Mouse (Mus musculus): ENCODE results near the gene Usp29. TPM values are rescaled to one million over a fixed set of nuclear protein-coding genes. Genes with fewer than 3 reads are reported as not detected.
"Not testable (repeated sequence)": the region's sequence is repeated elsewhere in the genome, so short reads cannot be mapped to it uniquely, and the experiment has no call there.

Usp29 gene
- polyA plus RNA-seq, 1 experiment from 2014 or later, result 42.4 TPM

DNA sequence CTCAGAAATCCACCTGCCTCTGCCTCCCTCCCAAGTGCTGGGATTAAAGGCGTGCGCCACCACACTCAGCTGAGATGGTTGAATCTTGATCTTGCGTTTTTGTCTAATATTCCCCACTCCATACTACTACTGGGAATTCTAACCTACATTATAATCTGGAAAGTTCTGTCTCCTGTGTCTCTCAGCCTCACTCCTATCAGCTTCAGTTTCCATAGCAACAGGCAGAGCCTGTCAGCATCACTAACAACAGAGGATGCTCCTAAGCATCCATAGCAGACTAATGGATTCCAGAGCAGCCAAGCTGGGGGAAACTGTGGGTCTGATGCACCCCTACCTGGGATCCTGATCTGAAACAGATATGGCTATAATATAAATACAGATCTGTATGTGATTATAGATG, 193.1 kb downstream of the Usp29 start:
- H3K36me3 ChIP-seq (replicated peaks), result no peaks in the 10 kb centered on the region
- H3K4me3 ChIP-seq, result no peak overlapping the region
- H3K4me1 ChIP-seq, result peaks cover 36% of the 10 kb centered on the region
- no peak overlapping the region for H3K4me2 ChIP-seq
- 76% methylated on average over 3 of the region's 3 CpGs for WGBS
- H3K9ac ChIP-seq, result no peak overlapping the region
- H3K9me3 ChIP-seq, result no peaks in the 10 kb centered on the region
- ATAC-seq (replicated peaks), result peak; percentile 65
- no peaks in the 10 kb centered on the region for H3K27me3 ChIP-seq (replicated peaks)
- H3K27ac ChIP-seq, result peak overlapping the region; percentile 59

DNA sequence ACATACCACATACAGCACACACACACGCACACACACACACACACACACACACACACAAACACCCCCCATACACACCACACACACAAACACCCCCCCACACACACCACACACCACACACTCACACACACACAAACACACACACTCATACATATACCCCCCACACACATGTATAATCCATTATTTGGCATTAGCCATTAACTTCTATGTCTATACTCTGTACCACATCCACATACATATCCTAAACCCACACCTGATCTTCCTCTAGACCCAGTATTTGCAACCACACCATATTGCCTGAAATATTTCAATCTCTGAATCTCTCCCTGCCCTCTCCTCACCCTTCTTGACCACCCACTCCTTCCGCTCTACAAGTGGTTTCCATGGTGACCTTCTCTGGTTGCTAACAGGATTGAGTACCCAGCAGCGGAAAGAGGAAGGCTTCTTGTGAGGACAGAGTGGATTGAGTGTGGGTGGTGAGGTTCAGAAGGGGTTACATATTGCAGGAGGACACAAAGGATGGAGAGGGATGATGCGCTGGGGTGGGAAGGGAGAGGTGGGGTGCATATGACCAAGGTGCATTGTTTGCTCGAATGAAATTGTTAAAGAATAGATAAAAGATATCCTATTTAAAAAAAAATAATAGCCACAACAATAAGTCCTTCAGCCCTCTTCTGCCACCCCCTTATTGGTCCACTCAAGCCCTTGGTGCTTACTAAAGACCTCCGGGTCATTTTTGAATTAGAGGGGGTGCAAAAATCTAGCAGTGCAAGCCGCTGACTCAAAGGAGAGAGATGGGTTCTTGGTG, 195.8 kb downstream of the Usp29 start:
- peak; percentile 57 for ATAC-seq (replicated peaks)
- Histone ChIP-seq H3K27ac (peak overlapping the region; percentile 70), H3K4me1 (peaks cover 21% of the 10 kb centered on the region), H3K9ac (peak overlapping the region; percentile 14; the same call in 1 of the 2 replicates), H3K27me3 (replicated peaks) (no peaks in the 10 kb centered on the region), H3K4me3 (no peak overlapping the region), H3K36me3 (replicated peaks) (no peaks in the 10 kb centered on the region), H3K4me2 (no peak overlapping the region), H3K9me3 (no peaks in the 10 kb centered on the region)
- WGBS, result 32% methylated on average over 7 of the region's 7 CpGs

DNA sequence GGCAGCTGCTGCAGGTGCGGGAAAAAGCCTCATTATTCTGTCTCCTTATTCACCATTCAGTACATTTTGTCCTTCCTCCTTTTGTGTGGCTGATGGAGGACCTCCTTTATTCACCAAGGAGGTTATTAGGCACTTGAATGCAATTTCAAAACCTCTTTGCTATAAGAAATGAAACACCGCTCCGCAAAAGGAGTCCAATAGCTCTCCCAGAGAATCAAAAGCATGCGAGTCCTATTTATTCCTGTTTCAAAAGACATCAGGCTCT, 196.3 kb downstream of the Usp29 start:
- 0 out of 2 replicates have a peak, but pooled peaks have one; percentile 1 for ATAC-seq (replicated peaks)
- no peak overlapping the region for H3K4me3 ChIP-seq
- H3K27me3 ChIP-seq (replicated peaks), result no peaks in the 10 kb centered on the region
- peaks cover 21% of the 10 kb centered on the region for H3K4me1 ChIP-seq
- H3K9ac ChIP-seq, result no peak overlapping the region
- H3K4me2 ChIP-seq, result no peak overlapping the region
- H3K27ac ChIP-seq, result peak overlapping the region; percentile 70
- WGBS, result 31% methylated on average over 4 of the region's 4 CpGs
- no peaks in the 10 kb centered on the region for H3K36me3 ChIP-seq (replicated peaks)
- no peaks in the 10 kb centered on the region for H3K9me3 ChIP-seq

DNA sequence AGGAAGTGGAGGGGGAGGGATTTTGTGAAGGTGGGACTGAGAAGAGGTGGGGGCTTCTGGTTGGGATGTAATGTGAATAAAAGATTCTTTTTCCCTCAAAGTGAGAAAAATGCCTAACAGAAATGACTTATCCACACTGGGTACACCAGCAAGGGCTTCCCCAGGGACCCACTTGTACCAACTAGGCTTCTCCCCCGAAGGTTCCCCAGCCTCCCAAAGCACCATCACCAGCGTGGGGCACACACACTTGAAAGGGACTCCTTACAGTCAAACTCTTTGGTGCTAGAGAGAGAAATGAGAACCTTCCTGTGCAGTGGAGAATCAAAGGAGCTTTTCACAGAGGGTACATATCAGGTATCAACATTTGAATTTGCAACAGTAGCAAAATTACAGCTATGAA, 198.9 kb downstream of the Usp29 start:
- 66% methylated on average over 2 of the region's 2 CpGs for WGBS
- ATAC-seq (replicated peaks), result no peak
- Histone ChIP-seq H3K9ac (no peak overlapping the region), H3K4me3 (no peak overlapping the region), H3K4me2 (no peak overlapping the region), H3K9me3 (no peaks in the 10 kb centered on the region), H3K36me3 (replicated peaks) (no peaks in the 10 kb centered on the region), H3K27ac (no peak overlapping the region), H3K4me1 (peaks cover 10% of the 10 kb centered on the region), H3K27me3 (replicated peaks) (no peaks in the 10 kb centered on the region)

DNA sequence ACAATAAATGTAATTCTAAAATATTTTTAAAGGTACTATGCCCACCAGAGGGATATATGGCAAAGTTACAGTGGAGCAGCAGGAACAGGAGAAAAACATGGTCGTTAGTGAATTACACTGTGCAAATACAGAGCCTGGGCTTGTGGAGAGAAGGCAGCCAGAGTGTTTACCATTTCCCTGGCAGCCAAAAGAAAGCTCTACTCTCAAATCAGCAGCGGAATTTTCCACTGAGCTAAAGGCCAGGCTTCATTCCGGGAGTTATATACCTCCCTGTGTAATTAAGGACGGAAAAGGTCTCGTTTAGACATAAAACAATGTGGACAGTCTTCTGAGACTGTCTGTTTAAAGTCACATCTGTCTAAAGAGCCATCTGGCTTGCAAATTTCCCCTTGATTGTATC, 204.4 kb downstream of the Usp29 start:
- no peak overlapping the region for H3K27ac ChIP-seq
- no peak overlapping the region for H3K4me2 ChIP-seq
- no peak for ATAC-seq (replicated peaks)
- 63% methylated on average over 5 of the region's 5 CpGs for WGBS
- H3K4me1 ChIP-seq, result peaks cover 3% of the 10 kb centered on the region; the same call in 1 of the 2 replicates
- H3K36me3 ChIP-seq (replicated peaks), result no peaks in the 10 kb centered on the region
- peaks cover 3% of the 10 kb centered on the region; the same call in 1 of the 2 replicates for H3K9me3 ChIP-seq
- no peaks in the 10 kb centered on the region for H3K27me3 ChIP-seq (replicated peaks)
- H3K9ac ChIP-seq, result no peak overlapping the region
- H3K4me3 ChIP-seq, result no peak overlapping the region

DNA sequence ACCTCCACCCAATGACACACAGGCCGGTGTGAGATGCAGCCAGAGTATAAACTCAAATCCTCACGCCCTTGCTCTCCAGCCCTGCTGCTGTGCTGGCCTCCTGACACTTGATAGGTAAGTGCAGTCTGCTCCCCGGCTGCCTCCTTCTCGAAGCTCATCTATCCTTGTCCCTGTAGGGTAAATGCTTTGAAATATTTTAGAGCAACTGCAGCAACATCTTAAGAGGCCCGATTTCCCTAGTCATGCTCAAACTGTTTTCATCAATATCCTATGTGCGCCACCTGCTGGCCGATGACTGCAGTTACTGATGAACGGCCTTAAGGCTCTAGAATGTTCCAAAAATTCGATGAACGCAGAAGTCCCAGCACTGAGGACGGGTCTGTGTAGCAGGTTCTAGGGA, 206.7 kb downstream of the Usp29 start:
- Histone ChIP-seq H3K36me3 (replicated peaks) (no peaks in the 10 kb centered on the region), H3K27ac (peak overlapping the region; percentile 54), H3K4me2 (no peak overlapping the region), H3K27me3 (replicated peaks) (no peaks in the 10 kb centered on the region), H3K9me3 (peaks cover 3% of the 10 kb centered on the region; the same call in 1 of the 2 replicates), H3K4me3 (no peak overlapping the region), H3K4me1 (peaks cover 3% of the 10 kb centered on the region; the same call in 1 of the 2 replicates), H3K9ac (no peak overlapping the region)
- 36% methylated on average over 11 of the region's 11 CpGs for WGBS
- ATAC-seq (replicated peaks), result peak; percentile 61

DNA sequence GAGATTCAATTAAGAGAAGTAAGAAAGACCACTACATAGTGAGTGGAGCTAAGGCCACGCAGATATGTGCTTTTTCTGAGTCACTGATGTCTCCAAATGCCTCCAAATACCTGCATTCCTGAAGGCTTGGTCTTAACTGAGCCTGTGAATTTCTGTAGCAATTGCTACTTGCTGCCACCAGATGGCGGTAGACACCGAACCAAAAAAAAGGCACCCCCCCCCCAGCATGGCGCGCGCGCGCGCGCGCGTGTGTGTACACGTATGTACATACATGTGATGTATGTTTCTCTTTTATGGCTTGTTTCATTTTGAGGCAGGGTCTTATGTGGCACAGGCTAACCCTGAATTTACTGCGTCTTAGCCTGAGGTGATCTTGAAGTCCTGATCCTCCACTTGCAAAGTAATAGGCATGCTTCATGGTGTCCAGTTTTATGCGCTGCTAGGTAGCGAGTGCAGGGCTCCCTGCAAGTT, 210.4 kb downstream of the Usp29 start:
- Histone ChIP-seq H3K27me3 (replicated peaks) (no peaks in the 10 kb centered on the region), H3K36me3 (replicated peaks) (no peaks in the 10 kb centered on the region), H3K4me3 (0 out of 2 replicates have a peak overlapping the region, but pooled peaks have one; percentile 8), H3K9ac (no peak overlapping the region), H3K4me2 (peak overlapping the region; percentile 35), H3K9me3 (peaks cover 3% of the 10 kb centered on the region; the same call in 1 of the 2 replicates), H3K27ac (no peak overlapping the region), H3K4me1 (peaks cover 3% of the 10 kb centered on the region; the same call in 1 of the 2 replicates)
- 24% methylated on average over 16 of the region's 16 CpGs for WGBS
- peak; percentile 77 for ATAC-seq (replicated peaks)

DNA sequence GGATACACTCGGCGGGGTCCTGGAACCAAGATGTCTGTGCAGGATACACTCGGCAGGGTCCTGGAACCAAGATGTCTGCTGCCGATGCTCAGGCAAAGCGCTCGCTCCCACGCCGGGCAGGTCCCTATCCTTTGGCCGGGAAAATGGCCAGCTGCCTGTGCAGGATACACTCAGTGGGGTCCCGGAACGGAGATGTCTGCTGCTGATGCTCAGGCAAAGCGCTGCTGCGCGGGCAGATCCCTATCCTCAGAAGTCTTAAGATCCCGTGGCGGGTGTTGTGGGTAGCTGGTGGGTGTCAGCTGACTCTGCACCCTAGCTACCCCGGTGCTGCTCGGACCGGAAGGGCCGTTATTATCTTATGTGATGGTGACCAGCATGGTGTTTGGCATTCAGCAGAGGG, 217.7 kb downstream of the Usp29 start:
- not testable (repeated sequence) for H3K4me3 ChIP-seq; H3K4me1 ChIP-seq; H3K9ac ChIP-seq; H3K27ac ChIP-seq; H3K36me3 ChIP-seq (replicated peaks); H3K4me2 ChIP-seq; H3K27me3 ChIP-seq (replicated peaks); H3K9me3 ChIP-seq; ATAC-seq (replicated peaks)
- 95% methylated on average over 20 of the region's 20 CpGs for WGBS

DNA sequence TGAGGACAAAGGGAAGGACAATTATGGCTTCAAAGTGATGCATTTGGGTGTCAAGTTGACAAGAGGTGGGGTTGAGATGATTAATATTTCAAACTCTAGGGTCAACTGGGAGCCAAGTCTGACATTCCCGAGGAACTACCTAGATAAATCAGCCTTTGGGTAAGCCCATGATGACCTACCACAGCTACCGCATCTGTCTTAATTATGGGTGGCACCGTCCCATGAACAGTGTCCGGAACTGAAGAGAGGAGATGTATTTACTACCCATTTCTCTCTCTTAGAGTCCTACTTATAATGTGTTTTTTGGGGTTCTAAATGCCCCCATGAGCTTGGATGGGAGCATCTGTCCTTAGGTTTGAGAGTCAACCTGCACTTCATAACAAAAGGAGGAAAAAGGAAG, 226.2 kb downstream of the Usp29 start:
- Histone ChIP-seq H3K4me3 (no peak overlapping the region), H3K9me3 (no peaks in the 10 kb centered on the region), H3K36me3 (replicated peaks) (no peaks in the 10 kb centered on the region; the same call in 1 of the 2 replicates), H3K4me1 (no peaks in the 10 kb centered on the region), H3K9ac (no peak overlapping the region), H3K27me3 (replicated peaks) (no peaks in the 10 kb centered on the region), H3K27ac (no peak overlapping the region), H3K4me2 (no peak overlapping the region)
- WGBS, result 94% methylated on average over 4 of the region's 4 CpGs
- no peak for ATAC-seq (replicated peaks)

DNA sequence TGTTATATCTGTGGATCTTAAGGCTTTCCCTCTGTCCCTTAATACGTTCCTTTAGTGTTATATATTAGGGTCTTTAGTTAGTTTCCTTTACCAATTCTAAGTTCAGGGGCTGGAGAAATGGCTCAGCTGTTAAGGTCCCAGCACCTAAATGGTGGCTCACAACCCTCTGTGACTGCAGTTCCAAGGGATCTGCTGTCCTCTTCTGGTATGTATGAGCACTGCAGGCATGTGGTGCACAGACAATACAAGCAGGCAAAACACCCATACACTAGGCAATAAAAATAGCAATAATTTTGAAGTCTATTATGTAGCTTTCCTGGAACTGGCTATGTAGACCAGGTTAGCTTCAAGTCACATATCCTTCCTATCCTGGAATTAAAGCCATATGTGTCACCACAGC, 228.2 kb downstream of the Usp29 start:
- no peak for ATAC-seq (replicated peaks)
- Histone ChIP-seq H3K9ac (no peak overlapping the region), H3K4me3 (no peak overlapping the region), H3K4me1 (no peaks in the 10 kb centered on the region), H3K27ac (no peak overlapping the region), H3K36me3 (replicated peaks) (peaks cover 5% of the 10 kb centered on the region; the same call in 1 of the 2 replicates), H3K27me3 (replicated peaks) (no peaks in the 10 kb centered on the region), H3K4me2 (no peak overlapping the region), H3K9me3 (no peaks in the 10 kb centered on the region)
- 91% methylated on average over 1 of the region's 1 CpGs for WGBS

DNA sequence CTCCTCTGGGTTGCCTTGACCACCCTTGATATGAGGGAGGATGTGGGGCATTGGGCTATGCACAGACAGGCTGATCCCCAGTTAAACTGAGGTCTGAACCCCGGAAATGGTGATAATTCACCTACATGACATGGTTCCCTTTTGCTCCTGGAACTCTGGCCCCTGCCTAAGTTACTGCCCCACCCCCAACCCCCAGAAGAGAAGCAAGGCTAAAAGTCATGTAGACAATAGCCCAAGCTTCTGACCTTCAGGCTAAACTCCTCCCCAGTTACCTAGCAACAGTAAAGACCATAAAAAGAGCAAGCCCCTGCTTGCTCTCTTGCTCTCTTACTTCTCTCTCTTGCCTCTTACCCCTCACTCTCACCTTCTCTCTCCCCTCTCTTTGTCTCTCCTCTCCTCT, 243.2 kb downstream of the Usp29 start:
- no peaks in the 10 kb centered on the region for H3K36me3 ChIP-seq (replicated peaks)
- no peak overlapping the region for H3K27ac ChIP-seq
- no peaks in the 10 kb centered on the region for H3K9me3 ChIP-seq
- H3K27me3 ChIP-seq (replicated peaks), result no peaks in the 10 kb centered on the region
- no peaks in the 10 kb centered on the region for H3K4me1 ChIP-seq
- 88% methylated on average over 1 of the region's 1 CpGs for WGBS
- H3K9ac ChIP-seq, result no peak overlapping the region
- no peak overlapping the region for H3K4me3 ChIP-seq
- no peak for ATAC-seq (replicated peaks)
- H3K4me2 ChIP-seq, result no peak overlapping the region

DNA sequence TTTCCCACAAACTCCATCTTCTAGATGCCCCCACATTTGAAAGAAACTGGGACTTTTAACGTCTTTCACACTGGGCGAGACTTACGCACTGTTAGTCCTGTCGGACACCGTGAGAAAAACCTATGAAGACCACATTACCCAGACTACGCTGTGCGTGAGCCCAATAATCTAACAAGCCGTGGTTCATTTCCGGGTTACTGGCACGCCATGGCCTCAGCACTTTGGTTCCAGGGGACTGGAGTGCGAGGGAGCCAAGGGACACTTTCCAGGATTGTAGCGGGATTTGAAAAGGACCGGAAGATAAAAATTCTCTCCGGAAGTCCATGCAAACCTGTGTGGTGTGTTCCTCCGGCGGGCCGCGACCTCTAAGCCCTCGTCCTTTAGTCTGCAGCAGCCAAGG, 246.5 kb downstream of the Usp29 start:
- Histone ChIP-seq H3K4me2 (no peak overlapping the region), H3K36me3 (replicated peaks) (no peaks in the 10 kb centered on the region), H3K27ac (no peak overlapping the region), H3K9ac (no peak overlapping the region), H3K4me3 (no peak overlapping the region), H3K9me3 (no peaks in the 10 kb centered on the region), H3K27me3 (replicated peaks) (no peaks in the 10 kb centered on the region), H3K4me1 (no peaks in the 10 kb centered on the region)
- WGBS, result 94% methylated on average over 19 of the region's 19 CpGs
- no peak for ATAC-seq (replicated peaks)

DNA sequence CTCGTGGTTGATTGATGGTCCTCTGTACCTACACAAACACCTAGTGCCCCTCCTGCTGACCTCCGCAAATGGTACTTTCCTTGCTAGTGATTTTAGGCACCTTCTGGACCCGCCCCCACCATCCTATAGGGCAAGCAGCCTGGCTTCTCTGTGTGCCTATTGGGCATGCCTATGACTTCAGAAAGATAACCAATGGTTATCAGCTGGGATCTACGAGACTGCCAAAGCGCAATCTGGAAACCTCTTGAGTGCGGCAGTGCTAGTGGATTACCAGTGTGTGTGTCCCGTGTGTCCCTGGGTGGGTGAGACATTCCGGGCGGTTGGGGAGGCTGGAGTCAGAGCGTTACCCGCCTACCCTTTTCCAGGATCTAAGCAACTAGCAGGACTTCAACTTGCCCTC, 264.9 kb downstream of the Usp29 start, which contains the start of gene Aurkc:
Gene Aurkc, plus strand, starts transcription at position 50 of the 400 bp plus-strand sequence.
- not testable (repeated sequence) for H3K4me3 ChIP-seq; H3K9me3 ChIP-seq; ATAC-seq (replicated peaks); H3K36me3 ChIP-seq (replicated peaks); H3K4me2 ChIP-seq; H3K4me1 ChIP-seq; H3K27ac ChIP-seq; H3K9ac ChIP-seq; H3K27me3 ChIP-seq (replicated peaks)
- WGBS, result 82% methylated on average over 11 of the region's 11 CpGs
